Mouse (Mus musculus) lung, postnatal 0 days (tissue): ENCODE data around the gene Tada3. TPM values are rescaled to one million over a fixed set of nuclear protein-coding genes. Genes with fewer than 3 reads are reported as not detected.

Experiments used
- ATAC-seq: fragments of 200-750 bp; cut with Nextera tagmentation; 2 replicates; pipeline ENCODE4 v1.8.0; 2017; ENCODE audit warnings: moderate library complexity
- DNase-seq: peaks from one replicate; pipeline ENCODE4 v3.0.0-alpha.2; 2016; ENCODE audit warnings: low spot score
- H3K27ac ChIP-seq: fragments of 300-500 bp; sonication (generic); 2 replicates; pipeline ENCODE4 v1.5.1; 2014; ENCODE audit warnings: antibody characterized with exemption, mild to moderate bottlenecking, low read length, mixed read lengths
- H3K27me3 ChIP-seq: fragments of 300-500 bp; sonication (generic); replicated peaks from 2 replicates; pipeline ENCODE4 v1.6.1; 2014; ENCODE audit warnings: low read length, mixed read lengths; ENCODE audit not compliant: insufficient read depth
- H3K36me3 ChIP-seq: fragments of 300-500 bp; sonication (generic); 2 replicates; pipeline ENCODE4 v1.6.1; 2014; ENCODE audit warnings: low read length, mixed read lengths; ENCODE audit not compliant: insufficient read depth
- H3K4me1 ChIP-seq: fragments of 300-500 bp; sonication (generic); 2 replicates; pipeline ENCODE4 v1.6.1; 2014; ENCODE audit warnings: antibody characterized with exemption, low read depth, low read length, mixed read lengths; ENCODE audit not compliant: insufficient read depth
- H3K4me2 ChIP-seq: fragments of 300-500 bp; sonication (generic); replicated peaks from 2 replicates; pipeline ENCODE4 v1.6.1; 2014; ENCODE audit warnings: low read depth, mild to moderate bottlenecking, low read length, moderate library complexity, mixed read lengths
- H3K4me3 ChIP-seq: fragments of 300-500 bp; sonication (generic); 2 replicates; pipeline ENCODE4 v1.5.1; 2014; ENCODE audit warnings: low read depth, low read length
- H3K9ac ChIP-seq: fragments of 300-500 bp; sonication (generic); replicated peaks from 2 replicates; pipeline ENCODE4 v1.6.1; 2014; ENCODE audit warnings: low read depth, mild to moderate bottlenecking
- H3K9me3 ChIP-seq: fragments of 300-500 bp; sonication (generic); 2 replicates; pipeline ENCODE4 v1.6.1; 2016; ENCODE audit warnings: low read length, mixed read lengths
- CTCF ChIP-seq: IDR thresholded peaks from 2 replicates; pipeline ENCODE4 v1.5.1; 2016; ENCODE audit warnings: antibody characterized with exemption, mild to moderate bottlenecking
- EP300 ChIP-seq: IDR thresholded peaks from 2 replicates; pipeline ENCODE4 v1.6.1; 2016; ENCODE audit warnings: antibody characterized with exemption, mild to moderate bottlenecking, control low read depth
- WGBS: fragments of 180-500 bp; shearing (Covaris S2); extraction: QIAGEN DNeasy Blood & Tissue Kit; methylation state at CpG from one replicate; pipeline ENCODE4 v1.1.7; 2014; 5-methylcytosine and 5-hydroxymethylcytosine counted together
- polyA plus RNA-seq: library from polyadenylated mRNA; unstranded; fragments of >200 nt; fragmentation: Nextera tagmentation; extraction: Ambion mirVana; gene quantifications from 2 replicates; pipeline ENCODE4 v1.2.1, GENCODE M21; 2015

The Tada3 gene
- polyA plus RNA-seq, 1 experiment from 2014 or later = 33.2 TPM

DNA sequence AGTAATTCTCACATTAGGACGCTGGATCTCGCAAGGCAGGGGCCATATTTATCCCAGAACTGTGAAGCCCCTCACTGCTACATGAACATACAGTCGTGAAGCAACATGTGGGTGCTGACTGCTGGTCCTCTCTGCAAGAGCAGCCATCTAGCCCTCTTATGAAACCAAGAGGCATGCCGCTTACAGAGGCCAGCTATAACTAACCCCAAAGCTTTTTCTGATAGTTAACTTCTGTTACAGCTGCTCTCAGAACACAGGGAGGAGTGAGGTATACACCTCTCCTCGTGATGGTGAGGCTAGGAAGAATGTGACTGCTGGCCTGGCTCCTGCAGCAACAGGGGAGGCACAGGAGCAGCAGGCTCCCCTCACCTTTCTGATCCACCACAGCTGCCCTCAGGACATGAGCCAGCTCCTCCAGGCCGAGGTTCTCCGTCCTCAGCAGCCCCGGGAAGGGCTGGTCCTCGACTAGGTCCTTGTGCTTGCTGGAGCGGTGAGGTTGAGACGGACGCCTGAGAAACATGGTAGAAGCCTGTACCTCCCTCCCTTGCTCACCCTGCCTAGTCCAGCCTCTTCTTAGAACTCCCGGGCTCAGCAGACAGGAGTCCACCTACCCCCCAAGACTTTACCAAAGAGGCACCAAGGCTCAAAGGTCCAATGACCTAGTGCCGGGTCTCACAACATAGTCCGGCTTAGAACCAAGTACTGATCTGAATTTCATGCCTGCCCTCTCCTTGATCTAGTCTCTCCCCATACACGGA is 40.9 kb upstream of the Tada3 start:
- Histone ChIP-seq H3K27ac (peak overlapping the region; percentile 40; the same call in 1 of the 2 replicates), H3K9ac (peak overlapping the region; percentile 52), H3K4me1 (peaks cover 8% of the 10 kb centered on the region), H3K27me3 (no peaks in the 10 kb centered on the region), H3K4me3 (peak overlapping the region; percentile 59), H3K4me2 (peak overlapping the region; percentile 89), H3K9me3 (no peaks in the 10 kb centered on the region), H3K36me3 (no peaks in the 10 kb centered on the region)
- ATAC-seq = peak; percentile 53
- no peak for TF ChIP-seq CTCF
- DNase-seq = peak; percentile 33
- WGBS = 10% methylated on average over 16 of the region's 16 CpGs

DNA sequence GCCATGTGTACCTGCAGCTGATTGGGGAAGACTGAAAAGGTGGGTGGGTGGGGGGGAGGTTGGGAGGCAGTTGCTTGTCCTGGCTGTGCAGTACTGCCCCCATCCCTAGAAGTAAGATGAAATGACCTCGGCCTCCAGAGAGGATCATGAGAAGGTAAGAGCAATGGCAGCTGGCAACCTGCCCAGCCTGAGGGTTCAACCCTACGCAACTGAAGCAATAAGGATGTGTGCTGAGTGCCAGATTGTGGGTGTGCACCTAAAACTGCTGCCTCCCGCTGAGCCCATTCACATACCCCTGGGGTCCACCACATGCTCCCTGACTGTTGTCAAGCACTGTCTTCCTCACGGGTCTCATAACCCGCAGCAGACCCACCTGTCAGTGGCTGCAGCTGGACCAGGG is 38.7 kb upstream of the Tada3 start:
- 54% methylated on average over 5 of the region's 5 CpGs for WGBS
- no peak overlapping the region for H3K4me2 ChIP-seq
- DNase-seq (no peak), ATAC-seq (no peak)
- H3K4me3 ChIP-seq = no peak overlapping the region
- peaks cover 8% of the 10 kb centered on the region for H3K4me1 ChIP-seq
- H3K9me3 ChIP-seq = no peaks in the 10 kb centered on the region
- H3K36me3 ChIP-seq = no peaks in the 10 kb centered on the region
- no peaks in the 10 kb centered on the region for H3K27me3 ChIP-seq
- no peak overlapping the region for H3K9ac ChIP-seq
- H3K27ac ChIP-seq = no peak overlapping the region
- TF ChIP-seq EP300 (no peak), CTCF (no peak)

DNA sequence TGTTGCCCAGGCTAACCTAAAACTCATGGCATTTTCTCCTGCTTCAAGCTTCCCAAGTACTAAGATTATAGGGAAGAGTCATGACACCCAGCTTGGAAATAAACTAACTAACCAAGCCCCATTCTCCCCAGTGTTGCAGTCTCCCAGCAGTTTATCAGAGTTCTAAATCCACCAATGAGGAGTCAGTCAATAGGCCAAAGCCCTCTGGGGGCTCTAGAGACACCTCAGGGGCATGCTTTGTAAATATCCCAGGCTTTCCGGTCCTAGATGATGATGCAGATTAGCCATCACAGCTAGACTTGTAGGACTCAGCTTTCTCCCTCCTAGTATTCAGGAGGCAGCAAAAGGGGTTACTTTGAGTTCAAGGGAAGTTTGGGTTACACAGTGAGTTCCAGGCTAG is 32.3 kb upstream of the Tada3 start:
- H3K9me3 ChIP-seq = no peaks in the 10 kb centered on the region
- TF ChIP-seq EP300 (no peak), CTCF (no peak)
- ATAC-seq = no peak
- H3K4me3 ChIP-seq = no peak overlapping the region
- no peak overlapping the region for H3K27ac ChIP-seq
- no peaks in the 10 kb centered on the region for H3K27me3 ChIP-seq
- no peaks in the 10 kb centered on the region for H3K4me1 ChIP-seq
- 50% methylated on average over 1 of the region's 1 CpGs for WGBS
- H3K36me3 ChIP-seq = no peaks in the 10 kb centered on the region
- H3K4me2 ChIP-seq = no peak overlapping the region
- no peak for DNase-seq
- no peak overlapping the region for H3K9ac ChIP-seq

DNA sequence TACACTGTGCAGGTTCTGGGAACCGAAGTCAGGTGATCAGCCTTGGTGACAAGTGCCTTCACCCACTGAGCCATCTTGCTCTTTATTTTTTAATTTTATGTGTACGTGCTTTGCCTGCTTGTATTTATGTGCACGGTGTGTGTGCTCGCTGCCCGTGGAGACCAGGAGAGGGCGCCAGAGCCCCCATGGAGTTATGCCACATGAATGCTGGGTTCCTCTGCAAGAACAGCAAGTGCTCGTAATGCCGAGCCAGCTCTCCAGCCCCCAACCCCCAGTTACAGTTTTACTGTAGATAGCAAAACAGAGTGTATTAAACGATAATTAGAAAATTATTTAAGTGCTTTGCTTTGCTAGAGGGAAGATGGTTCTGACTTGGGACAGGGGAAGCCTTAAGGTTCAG is 29.0 kb upstream of the Tada3 start:
- TF ChIP-seq CTCF (peak; percentile 26), EP300 (no peak)
- H3K9me3 ChIP-seq = no peaks in the 10 kb centered on the region
- ATAC-seq (no peak), DNase-seq (no peak)
- no peaks in the 10 kb centered on the region for H3K4me1 ChIP-seq
- no peak overlapping the region for H3K27ac ChIP-seq
- H3K27me3 ChIP-seq = no peaks in the 10 kb centered on the region
- no peak overlapping the region for H3K4me2 ChIP-seq
- H3K36me3 ChIP-seq = no peaks in the 10 kb centered on the region
- no peak overlapping the region for H3K4me3 ChIP-seq
- 78% methylated on average over 9 of the region's 9 CpGs for WGBS
- H3K9ac ChIP-seq = no peak overlapping the region

DNA sequence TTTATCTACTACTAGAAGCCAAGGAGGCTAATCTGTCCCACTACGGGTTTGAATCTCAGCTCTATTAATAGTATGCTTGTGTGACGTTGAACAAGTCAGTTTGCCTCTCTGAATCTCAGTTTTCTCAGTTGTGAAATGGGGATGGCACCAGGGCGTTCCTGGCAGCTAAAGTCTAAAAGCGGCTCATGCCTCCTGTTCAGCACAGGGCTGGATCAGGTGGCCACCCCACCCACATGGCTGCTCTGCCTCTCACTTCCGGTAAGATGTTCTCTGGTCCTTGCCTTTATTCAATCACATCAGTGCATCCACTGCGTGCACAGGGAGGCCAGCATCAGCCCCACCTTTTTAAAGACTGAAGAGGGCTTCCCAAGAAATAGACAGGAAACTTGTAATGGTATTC is 27.8 kb upstream of the Tada3 start:
- Histone ChIP-seq H3K27me3 (no peaks in the 10 kb centered on the region), H3K4me3 (no peak overlapping the region), H3K27ac (no peak overlapping the region), H3K36me3 (no peaks in the 10 kb centered on the region), H3K9me3 (no peaks in the 10 kb centered on the region), H3K4me2 (no peak overlapping the region), H3K9ac (no peak overlapping the region), H3K4me1 (no peaks in the 10 kb centered on the region)
- 87% methylated on average over 6 of the region's 6 CpGs for WGBS
- DNase-seq = no peak
- TF ChIP-seq CTCF = no peak
- no peak for ATAC-seq

DNA sequence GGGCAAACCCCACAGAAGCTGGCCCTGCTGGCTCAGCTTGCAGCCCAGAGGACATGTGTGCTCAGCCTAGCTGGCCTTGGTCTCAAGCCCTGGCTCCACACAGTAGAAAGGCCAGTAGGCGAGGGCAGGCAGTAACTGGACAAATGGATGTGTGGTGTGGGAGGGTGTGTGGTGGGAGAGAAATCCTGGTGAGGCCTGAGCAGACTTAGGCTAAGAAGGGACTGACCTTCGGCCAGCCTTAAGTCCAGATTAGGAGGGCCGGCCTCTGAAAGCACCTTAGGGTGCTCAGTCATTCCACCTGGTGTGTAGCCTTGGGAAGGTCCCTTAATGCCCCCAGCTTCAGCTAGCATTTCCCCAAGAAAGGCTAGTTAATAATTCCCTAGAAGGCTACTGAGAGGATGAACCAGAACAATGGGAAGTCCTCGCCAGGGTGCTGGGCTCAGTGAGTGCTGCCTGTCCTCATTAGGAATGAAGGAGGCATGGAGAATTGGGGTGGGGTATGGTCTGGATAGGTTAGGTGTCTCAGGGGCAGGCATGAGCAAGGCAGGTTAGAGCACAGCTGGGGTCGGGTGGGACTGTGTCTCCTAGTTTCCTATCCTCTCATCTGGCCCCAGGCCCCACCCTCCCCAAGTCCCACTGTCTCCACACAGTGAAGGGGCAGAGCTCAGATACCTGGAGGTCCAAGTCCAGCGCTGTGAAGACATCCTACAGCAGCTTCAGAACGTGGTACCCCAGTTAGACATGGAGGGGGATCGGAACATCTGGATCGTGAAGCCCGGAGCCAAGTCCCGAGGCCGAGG is 27.2 kb upstream of the Tada3 start:
- DNase-seq (no peak), ATAC-seq (no peak)
- 71% methylated on average over 12 of the region's 12 CpGs for WGBS
- no peaks in the 10 kb centered on the region for H3K27me3 ChIP-seq
- no peak overlapping the region for H3K4me3 ChIP-seq
- no peaks in the 10 kb centered on the region for H3K36me3 ChIP-seq
- no peak overlapping the region for H3K27ac ChIP-seq
- H3K9me3 ChIP-seq = no peaks in the 10 kb centered on the region
- H3K4me2 ChIP-seq = no peak overlapping the region
- H3K4me1 ChIP-seq = no peaks in the 10 kb centered on the region
- TF ChIP-seq CTCF (no peak), EP300 (no peak)
- H3K9ac ChIP-seq = no peak overlapping the region
